Mouse (Mus musculus) kidney, adult 2 months (tissue): ENCODE data around the gene Akr1b3.

Source experiments
- CTCF ChIP-seq: fragments of 200-500 bp; conservative IDR thresholded peaks from 2 replicates; pipeline ENCODE4 v1.5.1; 2011; ENCODE audit warnings: low read depth, mild to moderate bottlenecking, control low read depth, low read length, moderate library complexity, mixed read lengths; ENCODE audit not compliant: insufficient read depth, insufficient read length
- POLR2A ChIP-seq: fragments of 200-500 bp; IDR thresholded peaks from one replicate; pipeline ENCODE4 v1.6.1; 2011; ENCODE audit warnings: low read depth, low read length, control low read depth

GRCm38 (mm10) chr6:34309526-34309925, 7.8 kb downstream of the Akr1b3 start:
- TF ChIP-seq CTCF (no peak), POLR2A (no peak)
